Mouse (Mus musculus): Measurements from ENCODE around the gene Tap1.
"Not testable (repeated sequence)": the region's sequence is repeated elsewhere in the genome, so short reads cannot be mapped to it uniquely, and the experiment has no call there.

The Tap1 gene

DNA sequence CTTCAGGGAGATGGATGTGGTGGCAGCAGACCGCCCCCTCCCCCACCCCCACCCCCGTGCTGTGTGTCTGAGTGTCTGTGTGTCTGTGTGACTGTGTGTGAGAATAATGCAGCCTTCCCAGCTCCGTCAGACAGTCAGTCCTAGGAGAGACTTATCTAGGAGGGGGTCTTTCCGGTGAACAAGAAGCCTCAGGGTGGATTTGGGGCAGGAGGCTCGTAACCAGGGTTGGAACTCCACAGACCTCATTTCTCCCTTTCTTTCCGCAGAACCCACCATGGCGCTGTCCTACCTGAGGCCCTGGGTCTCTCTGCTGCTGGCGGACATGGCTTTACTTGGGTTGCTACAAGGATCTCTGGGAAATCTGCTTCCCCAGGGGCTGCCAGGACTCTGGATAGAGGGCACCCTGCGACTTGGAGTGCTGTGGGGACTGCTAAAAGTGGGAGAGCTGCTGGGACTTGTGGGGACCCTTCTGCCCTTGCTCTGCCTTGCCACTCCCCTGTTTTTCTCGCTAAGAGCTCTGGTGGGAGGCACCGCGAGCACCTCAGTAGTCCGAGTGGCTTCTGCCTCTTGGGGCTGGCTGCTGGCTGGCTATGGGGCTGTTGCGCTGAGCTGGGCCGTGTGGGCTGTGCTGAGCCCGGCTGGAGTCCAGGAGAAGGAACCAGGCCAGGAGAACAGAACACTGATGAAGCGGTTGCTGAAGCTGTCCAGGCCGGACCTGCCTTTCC is 17.8 kb downstream of the Tap1 start:
- DNase-seq, result peak; percentile 35

DNA sequence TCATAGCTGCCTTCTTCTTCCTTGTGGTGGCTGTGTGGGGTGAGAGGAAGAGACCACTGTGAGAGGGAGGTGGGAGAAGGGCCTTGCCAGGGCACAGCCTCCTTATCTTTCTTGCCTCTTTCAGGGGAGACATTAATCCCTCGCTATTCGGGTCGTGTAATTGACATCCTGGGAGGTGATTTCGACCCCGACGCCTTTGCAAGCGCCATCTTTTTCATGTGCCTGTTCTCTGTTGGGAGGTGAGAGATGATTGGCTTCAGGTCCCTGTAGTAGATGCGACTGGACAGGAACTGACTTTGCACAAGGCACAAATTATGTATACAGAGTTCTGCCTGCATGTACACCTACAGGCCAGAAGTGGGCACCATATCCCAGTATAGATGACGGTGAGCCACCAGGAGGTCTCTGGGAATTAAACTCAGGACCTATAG is 18.4 kb downstream of the Tap1 start:
- DNase-seq, result peak; percentile 39

DNA sequence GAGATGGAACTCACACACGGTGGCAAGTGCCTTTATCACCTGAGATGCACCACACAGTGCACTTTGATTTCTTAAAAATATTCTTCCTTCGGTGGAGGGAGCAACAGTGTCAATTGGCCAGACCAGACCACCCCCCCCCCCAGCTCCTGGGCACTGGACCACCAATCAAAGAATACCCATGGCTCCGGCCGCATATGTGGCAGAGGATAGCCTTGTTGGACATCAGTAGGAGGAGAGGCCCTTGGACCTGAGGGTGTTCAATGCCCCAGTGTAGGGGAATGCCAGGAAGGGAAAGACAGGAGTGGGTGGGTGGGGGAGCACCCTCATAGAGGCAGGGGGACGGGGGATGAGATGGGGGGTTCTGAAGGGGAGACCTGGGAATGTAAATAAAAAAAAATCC is 19.4 kb downstream of the Tap1 start:
- no peak for DNase-seq

DNA sequence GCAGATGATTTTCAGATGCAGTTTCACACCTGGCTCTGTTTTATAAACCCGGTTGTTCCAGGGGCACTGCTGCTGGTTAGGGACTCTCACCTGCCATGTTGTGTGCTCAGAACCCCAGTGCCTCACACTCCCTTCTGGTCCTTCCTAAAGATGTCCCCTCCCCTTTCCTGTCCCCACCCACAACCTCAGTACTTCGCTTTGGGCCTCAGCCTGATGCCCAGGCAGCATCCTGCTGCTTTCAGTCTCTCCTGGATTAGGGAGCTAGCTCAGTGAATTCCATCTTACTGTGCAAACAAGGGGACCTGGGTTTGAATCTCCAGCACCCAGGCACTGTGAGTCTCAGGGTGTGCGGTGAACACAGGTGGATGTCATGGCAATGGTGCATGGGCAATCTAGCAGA is 20.1 kb downstream of the Tap1 start:
- no peak for DNase-seq

DNA sequence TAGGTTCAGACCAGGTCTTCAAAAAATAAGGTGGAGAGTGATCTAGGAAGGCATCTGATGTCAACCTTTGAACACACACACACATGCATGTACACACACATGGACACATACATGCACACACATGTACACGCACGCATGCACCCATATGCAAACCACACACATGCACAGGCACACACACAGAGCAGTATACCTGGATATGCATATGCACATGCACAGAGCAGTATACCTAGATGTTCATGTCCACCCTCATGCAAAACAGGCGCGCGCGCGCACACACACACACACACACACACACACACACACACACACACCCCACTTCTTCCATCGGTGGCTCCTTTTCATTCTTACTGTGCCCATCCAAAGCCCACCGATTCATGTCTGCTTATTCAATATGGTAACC is 20.5 kb downstream of the Tap1 start:
- no peak for DNase-seq

DNA sequence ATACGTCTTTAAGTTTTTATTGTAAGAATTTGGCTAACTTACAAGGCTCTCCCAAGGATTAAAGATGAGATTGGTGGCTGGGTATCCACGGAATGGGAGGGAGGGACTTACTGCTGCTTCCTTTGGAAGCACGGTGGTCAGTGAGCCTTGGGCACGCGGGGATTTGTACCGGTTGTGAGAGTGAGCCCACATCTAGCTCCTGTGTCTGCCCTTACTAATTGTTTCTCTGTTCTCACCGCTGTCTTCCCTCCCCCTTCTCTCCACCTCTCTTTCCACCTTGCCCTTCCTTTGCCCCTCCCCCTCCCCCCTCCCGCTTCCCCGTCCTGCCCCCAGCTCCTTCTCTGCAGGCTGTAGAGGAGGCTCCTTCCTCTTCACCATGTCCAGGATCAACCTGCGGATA is 21.1 kb downstream of the Tap1 start:
- DNase-seq, result no peak

DNA sequence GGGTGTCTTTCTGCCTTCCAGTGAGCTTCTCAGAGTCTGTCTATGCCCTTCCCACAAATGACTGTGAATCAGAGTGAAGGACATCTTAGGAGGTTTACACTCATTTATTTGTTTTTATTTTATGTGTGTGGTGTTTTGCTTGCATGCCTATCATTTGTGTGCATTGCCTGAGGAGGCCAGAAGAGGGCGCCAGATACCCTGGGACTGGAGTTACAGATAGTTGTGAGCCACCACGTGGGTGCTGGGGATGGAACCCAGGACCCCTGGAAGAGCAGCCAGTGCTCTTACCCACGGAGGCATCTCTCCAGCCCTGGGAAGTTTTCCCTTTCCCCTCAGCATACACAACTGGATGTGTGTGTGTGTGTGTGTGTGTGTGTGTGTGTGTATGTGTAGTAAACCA is 22.3 kb downstream of the Tap1 start:
- DNase-seq, result no peak

DNA sequence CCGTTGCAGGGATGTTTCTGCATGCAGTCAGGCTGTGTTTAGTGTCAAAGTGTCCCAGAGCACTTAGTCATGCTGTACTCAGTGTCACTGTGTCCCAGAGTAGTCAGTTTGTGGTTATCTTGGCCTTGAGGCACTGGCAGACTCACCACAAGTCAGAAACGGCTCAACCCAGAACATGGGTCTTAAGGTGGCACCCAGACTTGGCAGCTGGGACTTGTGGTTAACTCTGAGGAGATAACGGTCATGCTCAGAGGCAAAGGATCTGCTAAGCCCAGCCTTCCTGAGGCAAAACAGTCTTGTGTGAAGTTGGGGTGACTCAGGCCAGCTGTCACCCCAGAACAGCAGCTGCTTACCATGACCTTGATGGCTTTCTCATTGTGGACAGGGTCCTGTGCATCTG is 23.2 kb downstream of the Tap1 start:
- DNase-seq, result no peak

DNA sequence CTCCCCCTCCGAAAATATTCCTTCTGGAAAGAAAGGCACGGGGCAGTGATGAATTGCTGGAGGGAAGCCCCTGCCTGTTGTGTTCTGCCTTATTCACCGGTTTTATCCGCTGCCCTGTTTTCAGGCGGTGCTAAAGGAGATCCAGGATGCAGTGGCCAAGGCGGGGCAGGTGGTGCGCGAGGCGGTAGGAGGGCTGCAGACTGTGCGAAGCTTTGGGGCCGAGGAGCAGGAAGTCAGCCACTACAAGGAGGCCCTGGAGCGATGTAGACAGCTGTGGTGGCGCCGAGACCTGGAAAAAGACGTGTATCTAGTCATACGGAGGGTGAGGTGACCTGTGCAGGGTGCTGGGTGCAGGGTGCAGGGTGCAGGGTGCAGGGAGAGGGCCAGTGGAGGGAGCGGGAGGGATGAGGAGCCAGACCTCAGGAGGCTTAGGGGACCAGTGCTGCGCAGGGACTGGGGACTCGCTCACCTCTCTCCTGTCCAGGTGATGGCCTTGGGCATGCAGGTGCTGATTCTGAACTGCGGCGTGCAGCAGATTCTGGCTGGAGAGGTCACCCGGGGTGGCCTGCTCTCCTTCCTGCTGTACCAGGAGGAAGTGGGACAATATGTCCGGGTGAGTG is 24.5 kb downstream of the Tap1 start:
- DNase-seq, result no peak

DNA sequence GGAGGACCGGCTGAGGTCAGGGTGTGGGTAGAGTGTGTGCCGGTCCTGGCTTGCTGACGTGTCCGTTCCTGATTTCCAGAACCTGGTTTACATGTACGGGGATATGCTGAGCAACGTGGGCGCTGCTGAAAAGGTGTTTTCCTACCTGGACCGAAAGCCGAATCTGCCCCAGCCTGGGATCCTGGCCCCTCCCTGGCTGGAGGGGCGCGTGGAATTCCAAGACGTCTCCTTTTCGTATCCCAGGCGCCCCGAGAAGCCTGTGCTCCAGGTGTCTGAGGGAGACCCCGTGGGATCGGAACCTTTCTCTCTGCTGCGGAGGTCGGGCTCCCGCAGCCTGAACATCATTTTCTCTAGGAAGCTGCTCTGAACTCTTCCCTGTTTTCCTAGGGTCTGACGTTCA is 26.6 kb downstream of the Tap1 start:
- DNase-seq, result no peak

DNA sequence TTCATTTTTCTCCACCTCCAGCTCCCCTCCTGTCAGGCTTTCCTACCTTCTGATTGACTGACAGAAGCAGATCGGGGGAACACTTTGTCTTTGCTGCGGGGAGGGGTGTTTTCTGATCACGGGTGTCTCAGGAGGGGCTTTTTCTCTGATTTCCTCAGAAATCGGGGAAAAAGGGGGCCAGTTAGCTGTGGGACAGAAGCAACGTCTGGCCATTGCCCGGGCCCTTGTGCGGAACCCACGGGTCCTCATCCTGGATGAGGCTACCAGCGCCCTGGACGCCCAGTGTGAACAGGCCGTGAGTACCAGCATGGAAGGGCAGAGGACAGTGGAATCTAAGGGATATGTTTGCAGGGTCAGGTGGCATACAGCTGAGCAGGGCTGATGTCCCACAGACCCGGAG is 27.8 kb downstream of the Tap1 start:
- no peak for DNase-seq

DNA sequence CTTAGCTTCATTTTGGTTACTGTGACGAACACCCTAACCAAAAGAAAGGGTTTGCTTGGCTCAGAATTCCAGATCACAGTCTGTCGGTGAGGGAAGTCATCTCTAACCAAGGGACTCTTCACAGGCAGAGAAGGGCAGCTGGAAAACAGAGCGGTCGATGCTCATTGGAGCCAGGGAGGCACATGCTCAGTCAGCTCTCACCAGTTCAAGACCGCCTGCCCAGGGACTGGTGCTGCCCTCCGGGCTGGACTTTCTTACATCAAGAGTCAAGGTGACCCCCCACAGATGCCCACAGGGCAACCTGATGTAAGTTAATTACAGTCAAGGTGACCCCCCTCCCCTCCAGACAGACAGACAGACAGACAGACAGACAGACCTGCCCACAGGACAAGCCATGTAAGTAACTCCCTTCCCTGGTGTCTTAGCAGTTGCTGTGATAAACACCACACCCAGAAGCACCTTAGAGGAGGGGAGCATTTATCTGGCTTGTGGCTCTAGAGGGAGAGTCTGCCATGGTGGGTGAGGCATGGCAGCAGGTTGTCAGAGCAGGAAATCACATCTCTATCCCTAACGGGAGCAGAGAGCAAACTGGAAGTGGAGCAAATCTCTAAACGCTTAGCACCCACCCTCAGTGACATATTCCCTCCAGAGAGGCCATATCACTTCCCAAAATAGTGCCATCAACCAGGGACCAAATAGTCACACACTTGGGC is 30.0 kb downstream of the Tap1 start:
- no peak for DNase-seq

DNA sequence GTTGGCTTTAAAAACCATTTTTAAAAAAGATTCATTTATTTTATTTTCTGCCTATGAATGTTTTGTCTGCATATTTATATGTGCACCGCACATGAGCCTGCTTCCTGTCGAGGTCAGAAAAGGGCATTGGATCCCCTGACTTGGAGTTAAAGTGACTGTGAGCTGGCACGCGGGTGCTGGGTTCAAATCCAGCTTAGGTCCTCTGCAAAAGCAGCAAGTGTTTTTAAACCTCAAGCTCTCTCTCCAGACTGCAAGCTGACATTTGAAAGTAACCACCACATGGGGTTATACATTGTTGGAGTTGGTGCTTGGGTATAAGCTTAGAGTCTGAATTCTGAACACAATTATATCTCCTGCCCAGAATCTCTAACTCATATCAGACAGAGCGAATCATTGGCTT is 30.6 kb downstream of the Tap1 start:
- DNase-seq, result no peak

DNA sequence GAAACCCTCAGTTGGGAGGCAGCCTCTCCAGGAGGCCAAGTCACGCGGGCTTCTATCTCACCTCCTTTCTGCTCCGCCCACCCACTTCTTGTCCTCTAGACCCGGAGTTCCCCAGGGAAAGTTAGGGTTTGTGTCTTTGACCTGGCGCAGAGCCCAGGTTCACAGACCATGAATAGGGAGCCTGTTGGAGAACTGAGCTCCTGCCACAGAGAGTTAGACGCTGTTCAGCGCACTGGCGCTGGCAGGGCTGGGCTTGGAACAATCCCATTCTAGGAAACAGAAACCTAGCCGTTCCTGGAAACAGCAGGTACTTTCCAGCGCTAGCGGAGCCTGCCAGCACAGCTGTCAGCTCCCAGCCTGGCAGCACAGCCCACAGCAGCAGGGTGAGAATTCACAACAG is 31.3 kb downstream of the Tap1 start:
- peak; percentile 89 for DNase-seq

DNA sequence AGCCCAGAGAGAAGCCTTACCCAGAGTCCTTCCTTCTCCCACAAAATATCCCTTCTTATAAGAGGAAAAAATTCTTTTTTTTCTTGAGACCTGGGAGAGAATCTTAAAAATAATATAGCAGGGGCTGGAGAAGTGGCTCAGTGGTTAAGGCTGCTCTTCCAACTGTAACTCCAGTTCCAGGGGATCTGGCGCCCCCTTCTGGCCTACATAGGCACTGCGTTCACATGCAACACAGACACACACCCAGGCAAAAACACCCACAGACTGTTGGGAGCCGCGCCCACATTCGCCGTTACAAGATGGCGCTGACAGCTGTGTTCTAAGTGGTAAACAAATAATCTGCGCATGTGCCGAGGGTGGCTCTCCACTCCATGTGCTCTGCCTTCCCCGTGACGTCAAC is 31.7 kb downstream of the Tap1 start:
- peak; percentile 76 for DNase-seq

DNA sequence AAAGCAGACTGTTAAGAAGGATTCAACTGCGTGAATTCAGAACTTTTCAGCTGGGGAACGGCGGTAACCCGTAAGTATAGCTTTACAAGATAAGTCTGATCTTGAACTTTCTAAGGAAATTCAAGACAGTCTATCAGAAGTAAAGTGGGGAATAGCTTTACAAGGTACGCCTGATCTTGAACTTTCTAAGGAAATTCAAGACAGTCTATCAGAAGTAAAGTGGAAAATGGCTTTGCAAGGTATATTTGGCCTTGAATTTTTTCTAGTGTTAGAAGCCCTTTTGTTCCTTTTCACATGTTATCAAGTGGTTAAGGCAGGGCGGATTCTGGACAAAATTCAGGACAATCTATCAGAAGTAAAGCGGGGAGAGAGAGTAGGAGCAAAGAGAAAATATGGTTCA is 32.4 kb downstream of the Tap1 start:
- DNase-seq, result not testable (repeated sequence)

DNA sequence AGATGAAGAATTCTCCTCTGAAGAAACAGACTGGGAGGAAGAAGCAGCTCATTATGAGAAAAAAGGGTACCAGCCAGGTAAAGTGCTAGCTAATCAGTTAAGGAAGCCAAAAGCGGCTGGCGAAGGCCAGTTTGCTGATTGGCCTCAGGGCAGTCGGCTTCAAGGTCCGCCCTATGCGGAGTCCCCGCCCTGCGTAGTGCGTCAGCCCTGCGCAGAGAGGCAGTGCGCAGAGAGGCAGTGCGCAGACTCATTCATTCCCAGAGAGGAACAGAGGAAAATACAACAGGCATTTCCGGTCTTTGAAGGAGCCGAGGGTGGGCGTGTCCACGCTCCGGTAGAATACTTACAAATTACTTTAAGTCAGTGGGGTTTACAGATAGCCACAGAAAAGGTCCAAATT is 33.0 kb downstream of the Tap1 start:
- not testable (repeated sequence) for DNase-seq

DNA sequence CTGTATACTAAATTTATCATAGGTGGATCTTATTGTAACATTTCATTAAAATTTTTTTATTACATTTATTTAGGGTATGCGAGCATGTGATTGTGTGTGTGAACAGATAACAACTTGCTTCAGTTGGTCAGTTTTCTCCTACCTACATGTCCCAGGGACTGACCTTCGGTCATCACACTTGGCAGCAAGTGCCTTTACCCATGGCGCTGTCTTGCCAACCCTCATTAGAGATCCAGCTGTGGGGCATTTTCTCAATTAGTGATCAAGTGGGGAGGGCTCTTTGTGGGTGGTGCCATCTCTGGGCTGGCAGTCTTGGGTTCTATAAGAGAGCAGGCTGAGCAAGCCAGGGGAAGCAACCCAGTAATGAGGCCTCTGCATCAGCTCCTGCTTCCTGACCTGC is 37.5 kb downstream of the Tap1 start:
- no peak for DNase-seq

DNA sequence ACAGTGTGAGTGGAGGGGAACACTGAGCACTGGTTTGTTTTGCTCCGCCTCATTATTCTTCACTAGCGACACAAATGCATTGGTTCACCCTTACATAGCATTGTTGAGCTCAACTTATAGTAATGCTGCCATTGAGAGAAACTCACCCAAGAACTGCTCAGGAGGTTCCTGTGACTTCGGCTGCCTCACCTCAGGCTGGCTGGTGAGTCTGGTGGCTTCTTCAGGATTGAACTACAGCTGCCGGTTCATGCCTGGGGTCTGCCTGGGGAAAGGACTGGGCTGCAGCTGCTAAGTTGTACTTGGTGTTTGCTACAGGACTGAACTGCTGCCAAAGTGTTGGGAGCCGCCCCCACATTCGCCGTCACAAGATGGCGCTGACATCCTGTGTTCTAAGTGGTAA is 38.1 kb downstream of the Tap1 start:
- no peak for DNase-seq

DNA sequence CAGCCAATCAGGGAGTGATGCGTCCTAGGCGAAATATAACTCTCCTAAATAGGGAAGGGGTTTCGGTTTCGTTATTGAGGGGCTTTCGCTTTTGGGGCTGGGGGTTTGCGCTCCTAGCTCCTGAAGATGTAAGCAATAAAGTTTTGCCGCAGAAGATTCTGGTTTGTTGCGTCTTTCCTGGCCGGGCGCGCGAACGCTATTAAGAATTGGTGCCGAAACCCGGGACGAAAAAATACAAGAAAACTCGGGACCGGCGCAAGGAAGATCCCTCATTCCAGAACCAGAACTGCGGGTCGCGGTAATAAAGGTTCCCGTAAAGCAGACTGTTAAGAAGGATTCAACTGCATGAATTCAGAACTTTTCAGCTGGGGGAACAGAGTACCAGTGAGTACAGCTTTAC is 38.6 kb downstream of the Tap1 start:
- DNase-seq, result not testable (repeated sequence)

DNA sequence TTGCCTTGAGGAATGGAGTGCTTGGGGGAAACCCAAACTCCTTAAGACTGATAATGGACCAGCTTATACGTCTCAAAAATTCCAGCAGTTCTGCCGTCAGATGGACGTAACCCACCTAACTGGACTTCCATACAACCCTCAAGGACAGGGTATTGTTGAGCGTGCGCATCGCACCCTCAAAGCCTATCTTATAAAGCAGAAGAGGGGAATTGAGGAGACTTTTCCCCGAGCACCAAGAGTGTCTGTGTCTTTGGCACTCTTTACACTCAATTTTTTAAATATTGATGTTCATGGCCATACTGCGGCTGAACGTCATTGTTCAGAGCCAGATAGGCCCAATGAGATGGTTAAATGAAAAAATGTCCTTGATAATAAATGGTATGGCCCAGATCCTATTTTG is 43.6 kb downstream of the Tap1 start:
- not testable (repeated sequence) for DNase-seq

DNA sequence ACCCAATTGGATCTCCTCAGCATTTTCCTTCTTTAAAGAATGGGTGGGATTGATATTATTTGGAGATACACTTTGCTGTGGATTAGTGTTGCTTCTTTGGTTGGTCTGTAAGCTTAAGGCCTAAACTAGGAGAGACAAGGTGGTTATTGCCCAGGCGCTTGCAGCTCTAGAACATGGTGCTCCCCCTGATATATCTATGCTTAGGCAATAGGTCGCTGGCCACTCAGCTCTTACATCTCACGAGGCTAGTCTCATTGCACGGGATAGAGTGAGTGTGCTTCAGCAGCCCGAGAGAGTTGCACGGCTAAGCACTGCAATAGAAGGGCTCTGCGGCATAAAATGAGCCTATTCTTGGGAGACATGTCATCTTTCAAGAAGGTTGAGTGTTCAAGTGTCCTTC is 44.7 kb downstream of the Tap1 start:
- not testable (repeated sequence) for DNase-seq

DNA sequence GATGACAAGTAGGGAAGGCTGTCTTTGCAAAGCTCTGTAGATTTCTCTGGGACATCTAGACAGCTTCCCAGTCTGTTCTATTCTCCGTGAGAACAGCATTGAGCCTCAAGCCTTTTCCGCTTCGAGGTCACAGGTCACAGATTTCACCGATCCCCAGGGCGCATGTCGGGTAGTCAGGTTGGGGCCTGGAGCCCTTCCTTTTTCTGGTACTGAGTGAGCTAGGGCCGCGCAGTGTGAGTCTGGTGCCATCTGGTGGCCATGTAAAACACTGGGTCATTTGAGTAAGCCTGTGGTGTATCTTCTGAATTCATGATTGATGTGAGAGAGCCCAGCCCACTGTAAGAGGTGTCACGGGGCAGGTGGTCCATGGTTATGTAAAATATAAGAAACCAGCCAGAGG is 47.6 kb downstream of the Tap1 start:
- DNase-seq, result peak; percentile 83

DNA sequence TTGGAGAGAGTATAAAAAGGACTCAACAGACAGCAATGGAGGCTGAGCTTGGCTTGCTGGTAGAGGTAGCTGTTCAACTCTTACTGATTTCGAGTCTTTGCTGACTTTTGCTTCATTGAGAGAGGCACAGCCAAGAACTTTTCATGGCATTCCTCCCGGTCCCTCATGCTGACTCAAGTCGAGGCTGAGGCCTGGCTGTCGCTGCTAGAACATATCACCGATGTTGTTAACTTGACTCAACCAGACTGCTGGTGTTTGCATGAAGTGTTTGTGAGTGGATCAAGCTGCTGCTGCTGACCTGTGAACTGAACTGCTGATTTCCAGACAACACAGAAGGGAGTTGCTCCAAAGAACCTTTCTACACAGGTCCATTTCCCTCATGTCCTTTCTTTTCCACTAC is 49.3 kb downstream of the Tap1 start:
- DNase-seq, result no peak
